Mouse (Mus musculus): ENCODE data around the gene Pml. TPM values are rescaled to one million over a fixed set of nuclear protein-coding genes. Genes with fewer than 3 reads are reported as not detected.

The Pml gene
- polyA plus RNA-seq, 1 experiment from 2014 or later: 13.5 TPM

DNA sequence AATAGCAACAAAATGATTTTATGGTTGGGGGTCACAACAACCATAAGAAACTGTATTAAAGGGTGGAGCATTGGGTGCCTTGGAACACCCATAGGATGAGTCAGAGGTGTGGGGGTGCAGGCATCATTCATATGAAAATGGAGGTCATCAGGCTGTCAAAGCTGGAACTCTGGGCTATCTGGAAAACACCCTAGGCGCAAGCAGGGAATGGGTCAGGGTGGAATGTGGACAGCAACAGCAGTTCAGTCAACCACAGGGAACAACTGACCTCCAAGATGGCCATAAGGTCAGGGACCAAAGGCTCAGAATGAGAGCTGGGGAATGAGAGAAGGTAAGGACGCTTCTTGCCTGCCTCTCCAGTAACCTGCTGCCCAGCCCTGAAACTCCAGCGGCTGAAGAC lies 31.0 kb downstream of the Pml start:
- 79% methylated on average over 3 of the region's 3 CpGs for WGBS (ENCODE audit: insufficient replicate concordance)
- Histone ChIP-seq H3K27ac (ENCODE audit: low read depth, low read length) (no peak overlapping the region), H3K4me2 (no peak overlapping the region), H3K9me3 (replicated peaks; ENCODE audit: control insufficient read depth, low read length) (no peaks in the 10 kb centered on the region), H3K4me1 (ENCODE audit: control insufficient read depth, insufficient read depth, low read length) (peaks cover 10% of the 10 kb centered on the region), H3K27me3 (ENCODE audit: control insufficient read depth, insufficient read depth, low read length) (no peaks in the 10 kb centered on the region), H3K36me3 (ENCODE audit: control insufficient read depth, insufficient read depth, low read length) (peaks cover 6% of the 10 kb centered on the region), H3K4me3 (ENCODE audit: low read depth, low read length) (no peak overlapping the region), H3K9ac (ENCODE audit: low read depth, low read length) (no peak overlapping the region)
- no peak for ATAC-seq (replicated peaks; ENCODE audit: insufficient number of reproducible peaks, low FRiP score, low TSS enrichment)

DNA sequence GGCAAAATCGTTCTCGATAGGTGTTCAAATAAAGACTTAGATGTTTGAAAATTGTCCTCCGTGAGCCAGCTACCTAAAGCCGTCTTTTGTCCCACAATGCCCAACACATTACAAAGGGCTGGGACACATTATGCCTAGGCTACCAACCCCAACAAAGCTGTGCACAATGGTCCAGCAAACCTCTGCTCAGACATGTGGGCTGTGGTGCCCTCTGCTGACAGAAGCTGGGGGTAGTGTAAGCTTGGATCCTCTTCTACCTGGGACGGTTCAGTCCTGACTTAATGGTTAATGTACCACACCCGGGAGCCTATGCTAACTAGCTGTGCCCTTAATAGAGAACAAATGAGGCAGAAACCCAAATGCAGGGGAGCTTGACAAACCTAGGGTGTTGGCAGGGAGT lies 33.2 kb downstream of the Pml start:
- no peaks in the 10 kb centered on the region for H3K9me3 ChIP-seq (replicated peaks; ENCODE audit: control insufficient read depth, low read length)
- no peak overlapping the region for H3K4me3 ChIP-seq (ENCODE audit: low read depth, low read length)
- 54% methylated on average over 6 of the region's 6 CpGs for WGBS (ENCODE audit: insufficient replicate concordance)
- no peak overlapping the region for H3K27ac ChIP-seq (ENCODE audit: low read depth, low read length)
- H3K9ac ChIP-seq (ENCODE audit: low read depth, low read length): no peak overlapping the region
- H3K4me1 ChIP-seq (ENCODE audit: control insufficient read depth, insufficient read depth, low read length): peaks cover 16% of the 10 kb centered on the region
- no peak for ATAC-seq (replicated peaks; ENCODE audit: insufficient number of reproducible peaks, low FRiP score, low TSS enrichment)
- peaks cover 1% of the 10 kb centered on the region for H3K36me3 ChIP-seq (ENCODE audit: control insufficient read depth, insufficient read depth, low read length)
- no peaks in the 10 kb centered on the region for H3K27me3 ChIP-seq (ENCODE audit: control insufficient read depth, insufficient read depth, low read length)
- H3K4me2 ChIP-seq: no peak overlapping the region

DNA sequence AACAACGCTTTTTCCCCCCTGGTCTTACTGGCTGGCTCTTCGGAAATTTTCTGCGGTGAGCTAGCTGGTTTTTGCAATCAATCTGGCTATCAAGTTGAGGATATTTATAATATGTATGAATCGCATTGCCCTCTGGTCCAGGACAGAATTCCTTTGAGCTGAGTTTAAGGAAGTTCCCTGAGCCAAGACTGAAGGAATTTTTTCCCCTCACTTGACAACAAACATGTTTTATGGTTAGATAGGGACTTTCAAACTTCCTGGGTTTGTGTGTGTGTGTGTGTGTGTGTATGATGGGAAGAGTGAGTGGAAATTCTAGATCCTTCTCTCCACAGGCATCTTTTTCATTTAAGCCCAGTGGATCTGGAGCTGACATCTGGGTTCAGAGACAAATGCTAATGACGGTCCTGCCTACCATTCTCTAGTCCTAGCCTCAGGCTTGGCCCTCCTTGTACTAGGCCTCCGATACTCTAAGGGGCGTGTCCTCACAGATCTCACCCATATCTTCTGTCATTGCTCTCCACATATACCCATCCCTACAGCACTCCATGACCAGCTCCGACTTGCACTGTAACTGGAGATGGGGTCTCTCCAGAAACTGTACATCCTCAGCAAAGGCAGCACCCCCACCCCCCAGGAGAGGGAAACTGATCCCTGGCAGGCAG lies 34.9 kb downstream of the Pml start:
- Histone ChIP-seq H3K27ac (ENCODE audit: low read depth, low read length) (no peak overlapping the region), H3K4me3 (ENCODE audit: low read depth, low read length) (no peak overlapping the region), H3K27me3 (ENCODE audit: control insufficient read depth, insufficient read depth, low read length) (no peaks in the 10 kb centered on the region), H3K4me2 (no peak overlapping the region), H3K36me3 (ENCODE audit: control insufficient read depth, insufficient read depth, low read length) (no peaks in the 10 kb centered on the region), H3K4me1 (ENCODE audit: control insufficient read depth, insufficient read depth, low read length) (peaks cover 28% of the 10 kb centered on the region), H3K9ac (ENCODE audit: low read depth, low read length) (no peak overlapping the region), H3K9me3 (replicated peaks; ENCODE audit: control insufficient read depth, low read length) (no peaks in the 10 kb centered on the region)
- 56% methylated on average over 8 of the region's 8 CpGs for WGBS (ENCODE audit: insufficient replicate concordance)
- no peak for ATAC-seq (replicated peaks; ENCODE audit: insufficient number of reproducible peaks, low FRiP score, low TSS enrichment)

DNA sequence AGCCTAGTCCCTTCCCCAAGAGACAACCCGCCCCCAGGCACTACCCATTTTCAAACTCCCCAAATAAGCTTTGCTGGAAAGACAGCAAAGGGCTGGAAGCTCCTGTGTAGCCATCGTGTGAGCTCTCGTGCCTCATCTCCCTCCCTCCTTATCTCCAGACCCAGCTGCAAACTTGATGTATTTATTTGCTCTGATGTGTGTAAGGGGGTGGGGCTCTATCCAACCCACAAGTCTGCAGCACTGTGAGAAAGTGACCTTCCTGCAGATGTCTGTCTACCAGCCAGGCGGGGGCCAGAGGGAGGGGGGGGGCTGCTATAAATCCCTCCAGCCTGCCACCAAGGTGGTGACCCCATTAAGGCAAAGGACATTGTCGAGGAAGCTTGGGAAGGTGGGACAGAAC lies 35.7 kb downstream of the Pml start:
- Histone ChIP-seq H3K27ac (ENCODE audit: low read depth, low read length) (no peak overlapping the region), H3K36me3 (ENCODE audit: control insufficient read depth, insufficient read depth, low read length) (no peaks in the 10 kb centered on the region), H3K4me3 (ENCODE audit: low read depth, low read length) (no peak overlapping the region), H3K27me3 (ENCODE audit: control insufficient read depth, insufficient read depth, low read length) (no peaks in the 10 kb centered on the region), H3K4me2 (no peak overlapping the region), H3K4me1 (ENCODE audit: control insufficient read depth, insufficient read depth, low read length) (peaks cover 28% of the 10 kb centered on the region), H3K9me3 (replicated peaks; ENCODE audit: control insufficient read depth, low read length) (no peaks in the 10 kb centered on the region), H3K9ac (ENCODE audit: low read depth, low read length) (no peak overlapping the region)
- WGBS (ENCODE audit: insufficient replicate concordance): 18% methylated on average over 5 of the region's 5 CpGs
- no peak for ATAC-seq (replicated peaks; ENCODE audit: insufficient number of reproducible peaks, low FRiP score, low TSS enrichment)

DNA sequence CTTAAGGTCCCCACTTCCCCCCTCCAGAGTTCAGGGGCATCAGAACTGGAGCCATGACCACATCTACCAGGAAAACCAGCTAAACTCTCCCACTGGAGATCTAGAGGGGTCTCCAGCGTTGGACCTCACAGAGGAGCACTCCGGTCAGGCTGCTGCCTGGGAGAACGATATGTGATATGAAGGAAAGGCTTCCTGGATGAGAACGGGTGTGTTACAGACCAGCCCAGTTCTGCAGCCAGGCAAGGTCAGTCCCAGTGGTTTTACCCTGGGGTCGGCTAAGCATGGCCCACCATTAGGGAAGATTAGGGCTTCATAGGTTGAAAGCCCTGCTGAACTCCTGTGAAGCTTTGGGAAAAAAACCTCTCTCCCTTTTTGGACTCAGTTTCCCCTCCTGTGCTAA lies 36.2 kb downstream of the Pml start:
- Histone ChIP-seq H3K9ac (ENCODE audit: low read depth, low read length) (no peak overlapping the region), H3K4me1 (ENCODE audit: control insufficient read depth, insufficient read depth, low read length) (peaks cover 28% of the 10 kb centered on the region), H3K4me3 (ENCODE audit: low read depth, low read length) (no peak overlapping the region), H3K27ac (ENCODE audit: low read depth, low read length) (no peak overlapping the region), H3K36me3 (ENCODE audit: control insufficient read depth, insufficient read depth, low read length) (no peaks in the 10 kb centered on the region), H3K4me2 (no peak overlapping the region), H3K9me3 (replicated peaks; ENCODE audit: control insufficient read depth, low read length) (no peaks in the 10 kb centered on the region), H3K27me3 (ENCODE audit: control insufficient read depth, insufficient read depth, low read length) (no peaks in the 10 kb centered on the region)
- 62% methylated on average over 5 of the region's 5 CpGs for WGBS (ENCODE audit: insufficient replicate concordance)
- no peak for ATAC-seq (replicated peaks; ENCODE audit: insufficient number of reproducible peaks, low FRiP score, low TSS enrichment)

DNA sequence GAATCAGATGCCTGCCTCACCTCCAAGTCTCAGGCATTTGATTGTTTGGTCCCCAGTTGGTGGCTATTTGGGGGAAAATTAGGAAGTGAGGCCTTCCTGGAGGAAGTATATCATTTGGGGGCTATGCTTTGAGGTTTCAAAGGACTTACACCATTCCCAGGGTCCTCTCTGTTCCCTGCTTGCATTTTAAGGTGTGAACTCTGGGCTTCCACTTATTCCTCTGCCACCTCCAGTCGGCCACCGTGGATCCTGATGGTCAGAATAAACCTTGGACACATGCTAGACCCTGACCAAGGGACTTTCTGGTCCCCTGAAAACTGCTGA lies 39.3 kb downstream of the Pml start:
- WGBS (ENCODE audit: insufficient replicate concordance): 48% methylated on average over 2 of the region's 2 CpGs
- Histone ChIP-seq H3K9ac (ENCODE audit: low read depth, low read length) (0 out of 2 replicates have a peak overlapping the region, but pooled peaks have one; percentile 3), H3K36me3 (ENCODE audit: control insufficient read depth, insufficient read depth, low read length) (no peaks in the 10 kb centered on the region), H3K4me1 (ENCODE audit: control insufficient read depth, insufficient read depth, low read length) (peaks cover 28% of the 10 kb centered on the region), H3K4me2 (no peak overlapping the region; the same call in 1 of the 2 replicates), H3K9me3 (replicated peaks; ENCODE audit: control insufficient read depth, low read length) (no peaks in the 10 kb centered on the region), H3K27ac (ENCODE audit: low read depth, low read length) (0 out of 2 replicates have a peak overlapping the region, but pooled peaks have one; percentile 22), H3K4me3 (ENCODE audit: low read depth, low read length) (no peak overlapping the region), H3K27me3 (ENCODE audit: control insufficient read depth, insufficient read depth, low read length) (0 out of 2 replicates have a peak, but pooled peaks cover 3% of the 10 kb centered on the region)
- ATAC-seq (replicated peaks; ENCODE audit: insufficient number of reproducible peaks, low FRiP score, low TSS enrichment): no peak

DNA sequence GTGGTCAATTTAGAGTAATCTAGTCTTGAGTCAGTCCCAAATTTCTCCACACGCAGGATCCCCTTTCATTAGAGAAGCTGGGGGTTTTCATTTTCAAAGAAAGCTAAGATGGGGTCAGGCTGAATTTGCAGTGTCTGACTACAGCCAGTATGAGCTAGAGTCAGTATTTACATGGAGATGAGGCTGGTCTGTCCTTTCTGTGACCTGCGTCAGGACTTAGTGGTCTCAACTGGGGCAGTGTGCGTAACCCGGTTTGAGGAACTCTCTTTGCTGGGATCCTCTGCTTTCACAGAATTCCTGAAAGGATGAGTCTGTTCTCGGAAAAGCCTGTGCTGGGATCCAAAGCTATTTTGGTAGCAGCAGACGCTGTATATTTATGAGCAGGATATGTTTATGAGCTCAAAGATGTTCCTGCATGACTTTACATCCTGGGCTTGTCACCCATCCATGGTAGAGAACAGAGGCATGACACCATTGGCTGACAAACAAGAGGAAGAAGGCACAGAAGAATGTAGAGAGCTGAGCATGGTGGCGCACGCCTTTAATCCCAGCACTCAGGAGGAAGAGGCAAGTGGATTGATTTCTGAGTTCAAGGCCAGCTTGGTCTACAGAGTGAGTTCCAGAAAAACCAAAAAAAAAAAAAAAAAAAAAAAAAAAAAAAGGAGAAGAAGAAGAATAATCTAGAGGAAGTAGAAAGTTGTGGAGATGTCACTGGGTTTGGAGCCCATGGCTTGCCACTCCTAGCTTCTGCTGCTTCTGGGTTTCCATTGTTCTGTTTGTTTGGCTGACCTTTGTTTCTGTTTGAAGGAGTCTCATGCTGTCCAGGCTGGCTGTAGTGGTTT lies 39.9 kb downstream of the Pml start:
- Histone ChIP-seq H3K4me2 (no peak overlapping the region), H3K27me3 (ENCODE audit: control insufficient read depth, insufficient read depth, low read length) (0 out of 2 replicates have a peak, but pooled peaks cover 3% of the 10 kb centered on the region), H3K27ac (ENCODE audit: low read depth, low read length) (no peak overlapping the region), H3K36me3 (ENCODE audit: control insufficient read depth, insufficient read depth, low read length) (no peaks in the 10 kb centered on the region), H3K4me3 (ENCODE audit: low read depth, low read length) (no peak overlapping the region), H3K9me3 (replicated peaks; ENCODE audit: control insufficient read depth, low read length) (no peaks in the 10 kb centered on the region), H3K4me1 (ENCODE audit: control insufficient read depth, insufficient read depth, low read length) (peaks cover 28% of the 10 kb centered on the region), H3K9ac (ENCODE audit: low read depth, low read length) (no peak overlapping the region)
- 77% methylated on average over 8 of the region's 8 CpGs for WGBS (ENCODE audit: insufficient replicate concordance)
- no peak for ATAC-seq (replicated peaks; ENCODE audit: insufficient number of reproducible peaks, low FRiP score, low TSS enrichment)

DNA sequence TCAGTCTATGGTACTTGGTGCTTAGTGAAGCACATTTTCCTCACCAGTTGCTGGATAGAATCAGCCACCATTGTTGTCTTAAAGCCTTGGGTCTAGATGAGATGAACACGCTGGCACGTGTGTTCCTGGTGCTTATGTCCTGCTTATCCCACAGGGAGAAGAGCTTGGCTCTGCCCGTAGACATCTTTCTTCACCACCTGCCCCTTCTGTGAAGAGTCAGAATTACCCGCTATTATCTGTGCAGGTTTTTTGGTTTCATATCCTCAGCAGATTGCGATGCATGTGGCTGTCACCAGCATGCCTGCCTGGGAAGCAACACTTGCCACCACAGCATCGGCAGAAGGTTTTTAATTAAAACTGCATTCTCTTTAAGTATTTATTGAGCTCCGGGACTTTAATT lies 43.6 kb downstream of the Pml start:
- Histone ChIP-seq H3K9me3 (replicated peaks; ENCODE audit: control insufficient read depth, low read length) (no peaks in the 10 kb centered on the region), H3K27me3 (ENCODE audit: control insufficient read depth, insufficient read depth, low read length) (peaks cover 34% of the 10 kb centered on the region), H3K4me3 (ENCODE audit: low read depth, low read length) (no peak overlapping the region), H3K9ac (ENCODE audit: low read depth, low read length) (no peak overlapping the region), H3K4me2 (no peak overlapping the region), H3K27ac (ENCODE audit: low read depth, low read length) (no peak overlapping the region), H3K4me1 (ENCODE audit: control insufficient read depth, insufficient read depth, low read length) (peaks cover 15% of the 10 kb centered on the region), H3K36me3 (ENCODE audit: control insufficient read depth, insufficient read depth, low read length) (no peaks in the 10 kb centered on the region)
- WGBS (ENCODE audit: insufficient replicate concordance): 84% methylated on average over 7 of the region's 7 CpGs
- no peak for ATAC-seq (replicated peaks; ENCODE audit: insufficient number of reproducible peaks, low FRiP score, low TSS enrichment)

Measured in heart, embryonic 11.5 days (tissue).